Mouse (Mus musculus): ENCODE data around the gene Gm7942.
"Not testable (repeated sequence)": the region's sequence is repeated elsewhere in the genome, so short reads cannot be mapped to it uniquely, and the experiment has no call there.

The Gm7942 gene

DNA sequence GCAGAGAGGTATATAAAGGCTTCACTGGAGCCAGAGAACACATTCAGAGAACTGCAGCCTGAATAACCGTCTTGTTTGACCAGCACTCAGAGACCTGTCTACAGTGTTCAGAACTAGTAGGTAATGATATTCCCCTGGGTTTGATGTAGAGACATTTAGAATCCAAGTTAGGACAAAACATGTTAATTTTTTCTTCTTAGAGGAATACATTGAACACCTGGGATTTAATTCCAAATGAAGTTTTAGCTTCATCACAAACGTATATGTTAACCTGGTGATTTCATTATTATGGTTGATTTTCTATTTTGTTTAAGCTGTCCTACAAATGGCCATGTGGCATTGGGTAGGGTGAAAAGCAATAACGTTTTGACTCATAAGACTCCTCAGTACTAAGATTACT, at the start of gene Gm7942:
Gene Gm7942, plus strand, starts transcription at position 301 of the 400 bp plus-strand sequence.
- not testable (repeated sequence) for DNase-seq (ENCODE audit: low spot score in 2 of 2)
